Mouse (Mus musculus) liver, embryonic 11.5 days (tissue): ENCODE measurements around the gene Zcchc17. TPM values are rescaled to one million over a fixed set of nuclear protein-coding genes. Genes with fewer than 3 reads are reported as not detected.

Experiments used
- ATAC-seq: fragments of 200-750 bp; cut with Nextera tagmentation; replicated peaks from 2 replicates; pipeline ENCODE4 v1.8.0; 2017; ENCODE audit warnings: moderate number of reproducible peaks, mild to moderate bottlenecking, moderate TSS enrichment, moderate library complexity; ENCODE audit not compliant: low FRiP score
- DNase-seq: peaks from one replicate; pipeline ENCODE4 v3.0.0-alpha.2; 2017; ENCODE audit warnings: low spot score
- H3K27ac ChIP-seq: fragments of 300-500 bp; sonication (generic); 2 replicates; pipeline ENCODE4 v1.5.1; 2014; ENCODE audit warnings: mild to moderate bottlenecking, low read depth, low read length, control low read depth
- H3K27me3 ChIP-seq: fragments of 300-500 bp; sonication (generic); replicated peaks from 2 replicates; pipeline ENCODE4 v1.6.1; 2014; ENCODE audit warnings: low read length, mixed read lengths; ENCODE audit not compliant: control insufficient read depth, insufficient read depth
- H3K36me3 ChIP-seq: fragments of 300-500 bp; sonication (generic); 2 replicates; pipeline ENCODE4 v1.6.1; 2014; ENCODE audit warnings: mild to moderate bottlenecking, low read length, moderate library complexity, mixed read lengths; ENCODE audit not compliant: control insufficient read depth, insufficient read depth
- H3K4me1 ChIP-seq: fragments of 300-500 bp; sonication (generic); replicated peaks from 2 replicates; pipeline ENCODE4 v1.6.1; 2014; ENCODE audit warnings: low read length, mixed read lengths; ENCODE audit not compliant: control insufficient read depth, insufficient read depth
- H3K4me2 ChIP-seq: fragments of 300-500 bp; sonication (generic); 2 replicates; pipeline ENCODE4 v1.6.1; 2014; ENCODE audit warnings: mild to moderate bottlenecking, control low read depth, moderate library complexity
- H3K4me3 ChIP-seq: fragments of 300-500 bp; sonication (generic); 2 replicates; pipeline ENCODE4 v1.5.1; 2014; ENCODE audit warnings: low read depth, low read length, control low read depth
- H3K9ac ChIP-seq: fragments of 300-500 bp; sonication (generic); 2 replicates; pipeline ENCODE4 v1.6.1; 2014; ENCODE audit warnings: low read depth, low read length, control low read depth
- H3K9me3 ChIP-seq: fragments of 300-500 bp; sonication (generic); 2 replicates; pipeline ENCODE4 v1.6.1; 2016; ENCODE audit warnings: low read length, inconsistent platforms, mixed read lengths; ENCODE audit not compliant: control insufficient read depth
- WGBS: fragments of 180-500 bp; shearing (Covaris S2); extraction: QIAGEN DNeasy Blood & Tissue Kit; methylation state at CpG from one replicate; pipeline ENCODE4 v1.1.7; 2014; 5-methylcytosine and 5-hydroxymethylcytosine counted together
- polyA plus RNA-seq: library from polyadenylated mRNA; unstranded; fragments of >200 nt; fragmentation: Nextera tagmentation; extraction: Ambion mirVana; gene quantifications from 2 replicates; pipeline ENCODE4 v1.2.1, GENCODE M21; 2014

Gene Zcchc17
- polyA plus RNA-seq, 1 experiment from 2014 or later = 65.0 TPM

DNA sequence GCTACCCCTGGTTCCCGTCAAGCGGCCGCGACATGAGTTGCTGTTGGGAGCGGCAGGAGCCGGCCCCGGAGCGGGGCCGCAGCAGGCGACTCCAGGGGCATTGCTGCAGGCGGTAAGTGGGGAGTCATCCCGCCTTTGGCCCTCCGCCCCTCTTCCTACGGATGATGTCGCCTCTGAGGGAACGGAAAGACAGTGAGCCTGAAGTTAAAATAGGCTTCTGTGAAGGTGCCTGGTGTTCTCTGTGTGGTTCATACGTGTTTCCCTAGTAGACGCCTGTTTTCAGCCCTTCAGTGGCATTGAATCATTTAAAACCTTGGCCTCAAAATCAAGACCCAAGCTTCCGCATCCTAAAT is 471 bp upstream of the Zcchc17 start:
- DNase-seq (no peak), ATAC-seq (no peak)
- Histone ChIP-seq H3K4me3 (peak overlapping the region; percentile 95), H3K27ac (peak overlapping the region; percentile 73), H3K27me3 (no peaks in the 10 kb centered on the region), H3K4me1 (peaks cover 15% of the 10 kb centered on the region), H3K36me3 (peaks cover 17% of the 10 kb centered on the region), H3K9ac (peak overlapping the region; percentile 89), H3K9me3 (no peaks in the 10 kb centered on the region), H3K4me2 (peak overlapping the region; percentile 82)
- 0% methylated on average over 19 of the region's 19 CpGs for WGBS

DNA sequence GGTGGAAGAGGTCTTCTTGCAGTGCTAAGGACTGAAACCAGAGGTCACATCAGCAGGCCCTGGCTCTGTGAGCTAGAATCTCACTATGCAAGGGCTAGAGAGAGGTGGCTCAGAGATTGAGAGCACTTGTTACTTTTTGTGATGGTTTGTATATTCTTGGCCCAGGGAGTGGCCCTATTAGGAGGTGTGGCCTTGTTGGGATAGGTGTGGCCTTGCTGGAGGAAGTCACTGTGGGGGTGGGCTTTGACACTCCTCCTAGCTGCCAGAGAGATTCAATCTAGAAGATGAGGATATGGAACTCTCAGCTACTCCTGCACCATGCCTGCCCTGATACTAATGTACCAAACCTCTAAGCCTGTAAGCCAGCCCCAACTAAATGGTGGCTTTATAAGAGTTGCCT is 1.8 kb downstream of the Zcchc17 start:
- no peak overlapping the region for H3K4me3 ChIP-seq
- no peaks in the 10 kb centered on the region for H3K27me3 ChIP-seq
- H3K36me3 ChIP-seq = peaks cover 6% of the 10 kb centered on the region; the same call in 1 of the 2 replicates
- H3K9ac ChIP-seq = no peak overlapping the region
- ATAC-seq = no peak
- H3K4me1 ChIP-seq = peaks cover 15% of the 10 kb centered on the region
- no peaks in the 10 kb centered on the region for H3K9me3 ChIP-seq
- peak overlapping the region; percentile 89; the same call in 1 of the 2 replicates for H3K4me2 ChIP-seq
- no peak overlapping the region for H3K27ac ChIP-seq
- DNase-seq = no peak

DNA sequence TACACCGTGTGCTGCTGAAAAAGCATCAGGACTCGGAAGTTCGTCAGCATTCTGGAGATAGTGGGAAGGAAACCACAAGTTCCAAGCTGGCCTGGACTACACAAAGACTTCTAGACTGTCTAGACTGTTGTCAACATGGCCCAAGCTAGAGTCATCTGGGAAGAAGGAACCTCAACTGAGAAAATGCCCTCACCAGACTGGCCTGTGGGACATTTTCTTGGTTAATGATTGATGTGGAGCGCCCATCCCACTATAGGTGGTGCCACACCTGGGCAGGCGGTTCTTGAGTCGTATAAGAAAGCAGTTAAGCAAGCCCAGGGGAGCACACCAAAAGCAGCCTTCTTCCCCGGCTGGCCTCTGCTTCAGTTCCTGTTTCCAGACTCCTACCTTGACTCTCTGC is 7.2 kb downstream of the Zcchc17 start:
- no peaks in the 10 kb centered on the region for H3K4me1 ChIP-seq
- ATAC-seq (no peak), DNase-seq (no peak)
- H3K4me2 ChIP-seq = no peak overlapping the region
- peaks cover 28% of the 10 kb centered on the region for H3K36me3 ChIP-seq
- no peak overlapping the region for H3K4me3 ChIP-seq
- 89% methylated on average over 7 of the region's 7 CpGs for WGBS
- no peaks in the 10 kb centered on the region for H3K9me3 ChIP-seq
- no peaks in the 10 kb centered on the region for H3K27me3 ChIP-seq
- no peak overlapping the region for H3K27ac ChIP-seq
- no peak overlapping the region for H3K9ac ChIP-seq

DNA sequence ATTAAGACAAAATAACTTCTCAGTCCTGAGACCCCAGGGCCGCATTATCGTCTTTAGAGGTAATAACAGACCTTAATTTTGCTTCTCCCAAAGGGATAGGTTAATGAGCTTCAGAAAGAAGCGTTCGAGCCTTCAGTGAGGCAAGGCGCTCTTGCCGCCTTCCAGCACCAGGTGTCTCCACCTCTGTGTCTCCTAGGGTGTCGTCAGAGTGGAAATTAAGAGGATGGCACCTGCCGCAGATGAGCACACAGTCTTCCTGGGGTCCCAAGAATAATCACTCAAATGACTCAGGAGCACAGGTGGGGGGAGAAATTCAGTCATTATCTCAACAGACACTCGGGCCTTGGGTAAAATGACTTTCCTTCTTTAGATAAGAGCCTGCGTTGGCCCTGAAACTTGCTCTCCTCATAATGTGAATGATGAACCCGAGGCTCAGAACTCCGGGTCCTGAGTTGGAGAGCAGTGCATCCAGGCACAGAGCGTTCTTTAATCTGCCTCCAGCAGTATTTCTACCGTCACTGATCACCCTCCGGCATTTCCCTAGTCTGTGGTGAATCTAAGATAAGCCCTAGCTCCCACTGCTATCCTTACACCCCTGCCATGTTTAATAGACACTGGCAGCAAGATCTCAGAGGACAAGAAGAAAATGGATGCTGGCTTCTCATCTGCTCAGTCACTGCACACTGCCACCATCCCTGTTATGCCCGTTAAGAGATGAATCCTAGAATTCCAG is 8.9 kb downstream of the Zcchc17 start:
- Histone ChIP-seq H3K27ac (no peak overlapping the region), H3K9me3 (no peaks in the 10 kb centered on the region), H3K27me3 (no peaks in the 10 kb centered on the region), H3K4me2 (no peak overlapping the region), H3K4me1 (no peaks in the 10 kb centered on the region), H3K36me3 (peaks cover 28% of the 10 kb centered on the region), H3K9ac (no peak overlapping the region), H3K4me3 (no peak overlapping the region)
- DNase-seq = no peak
- 78% methylated on average over 16 of the region's 16 CpGs for WGBS
- ATAC-seq = peak; percentile 41; the same call in 1 of the 2 replicates

DNA sequence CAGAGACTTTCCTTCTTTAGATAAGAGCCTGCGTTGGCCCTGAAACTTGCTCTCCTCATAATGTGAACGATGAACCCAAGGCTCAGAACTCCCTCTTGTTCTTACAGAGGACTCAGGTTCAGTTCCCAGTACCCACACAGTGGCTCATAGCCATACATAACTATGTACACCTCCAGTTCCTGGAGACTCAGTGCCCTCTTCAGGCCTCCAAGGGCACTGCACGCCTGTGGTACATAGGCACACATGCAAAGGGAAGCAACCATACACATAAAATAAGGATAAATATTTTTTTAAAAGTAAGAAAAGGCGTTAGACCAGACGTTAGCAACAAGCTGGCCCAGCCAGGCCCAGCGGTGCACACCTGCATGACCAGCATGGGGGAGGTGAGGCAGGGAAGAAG is 10.1 kb downstream of the Zcchc17 start:
- peaks cover 28% of the 10 kb centered on the region for H3K36me3 ChIP-seq
- no peak for ATAC-seq
- 86% methylated on average over 6 of the region's 6 CpGs for WGBS

DNA sequence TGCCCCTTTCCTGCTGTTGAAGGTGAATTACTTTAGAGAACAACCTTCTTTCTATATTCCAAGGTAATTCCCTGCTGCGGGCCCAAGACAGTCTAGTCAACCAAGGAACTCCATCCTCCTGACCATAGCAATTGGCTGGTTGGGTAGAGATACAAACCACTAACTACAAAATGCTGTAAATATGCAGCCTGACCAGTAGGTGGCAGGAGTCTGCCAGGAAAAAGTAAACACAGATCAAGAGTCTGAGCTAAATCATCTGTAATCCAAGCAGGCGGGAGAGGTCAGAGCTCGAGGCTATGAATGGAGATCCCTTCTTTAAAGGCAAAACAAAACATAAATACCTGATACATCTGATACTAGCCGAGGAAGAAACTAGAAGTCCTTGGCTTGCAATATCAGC is 18.1 kb downstream of the Zcchc17 start:
- 29% methylated on average over 4 of the region's 4 CpGs for WGBS
- H3K9me3 ChIP-seq = no peaks in the 10 kb centered on the region
- H3K4me3 ChIP-seq = no peak overlapping the region
- ATAC-seq = peak; percentile 54; the same call in 1 of the 2 replicates
- no peaks in the 10 kb centered on the region for H3K4me1 ChIP-seq
- peaks cover 7% of the 10 kb centered on the region; the same call in 1 of the 2 replicates for H3K36me3 ChIP-seq
- H3K9ac ChIP-seq = no peak overlapping the region
- H3K4me2 ChIP-seq = no peak overlapping the region
- no peak overlapping the region for H3K27ac ChIP-seq
- no peaks in the 10 kb centered on the region for H3K27me3 ChIP-seq
- no peak for DNase-seq

More for the DNA sequence above, 10.1 kb downstream of the Zcchc17 start:
- Histone ChIP-seq H3K27me3 (no peaks in the 10 kb centered on the region), H3K27ac (no peak overlapping the region), H3K9ac (no peak overlapping the region), H3K4me1 (no peaks in the 10 kb centered on the region), H3K4me3 (no peak overlapping the region), H3K9me3 (no peaks in the 10 kb centered on the region), H3K4me2 (no peak overlapping the region)
- no peak for DNase-seq

DNA sequence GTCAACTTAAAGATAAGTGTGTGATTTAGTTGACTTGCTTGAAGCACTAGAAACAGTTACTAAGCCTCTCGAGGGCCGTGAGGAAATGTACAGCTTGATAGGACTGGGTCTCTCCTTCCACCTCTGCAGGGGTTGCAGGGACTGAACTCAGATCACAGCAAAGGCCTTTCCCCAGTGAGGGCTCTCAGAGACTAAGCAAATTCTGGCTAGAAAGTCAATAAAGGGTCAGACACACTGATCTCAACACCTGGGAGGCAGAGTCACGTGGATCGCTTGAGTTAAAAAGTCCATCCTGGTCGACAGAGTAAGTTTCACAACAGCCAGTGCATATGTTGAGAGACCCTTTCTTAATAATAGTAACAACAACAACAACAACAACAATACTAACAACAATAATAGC is 23.9 kb downstream of the Zcchc17 start:
- 78% methylated on average over 5 of the region's 5 CpGs for WGBS

DNA sequence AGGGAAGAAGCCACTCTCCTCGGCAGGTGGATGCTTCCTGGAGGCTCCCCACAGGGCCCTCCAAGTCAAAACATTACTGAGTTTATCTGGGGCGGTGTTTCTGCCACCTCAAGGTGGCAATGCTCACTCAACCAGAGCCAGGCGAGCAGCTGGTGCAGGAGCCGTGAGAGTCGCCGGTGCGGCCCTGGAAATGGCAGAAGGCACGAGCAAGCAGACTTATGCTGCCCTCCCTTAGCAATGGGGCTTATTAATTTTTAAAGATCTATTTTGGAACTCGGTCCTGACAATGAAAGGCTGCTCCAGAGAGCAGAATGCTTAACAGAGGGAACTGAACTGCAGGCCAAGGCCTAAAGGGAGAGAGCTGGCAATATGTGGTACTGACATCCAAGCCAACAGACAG is 32.4 kb downstream of the Zcchc17 start:
- no peak for ATAC-seq
- Histone ChIP-seq H3K27ac (no peak overlapping the region), H3K4me1 (no peaks in the 10 kb centered on the region), H3K9me3 (no peaks in the 10 kb centered on the region), H3K4me2 (no peak overlapping the region), H3K27me3 (no peaks in the 10 kb centered on the region), H3K36me3 (peaks cover 28% of the 10 kb centered on the region), H3K9ac (no peak overlapping the region), H3K4me3 (no peak overlapping the region)
- 88% methylated on average over 9 of the region's 9 CpGs for WGBS
- no peak for DNase-seq

More for the DNA sequence above, 23.9 kb downstream of the Zcchc17 start:
- Histone ChIP-seq H3K36me3 (peaks cover 9% of the 10 kb centered on the region; the same call in 1 of the 2 replicates), H3K4me2 (no peak overlapping the region), H3K4me1 (no peaks in the 10 kb centered on the region), H3K27ac (no peak overlapping the region), H3K9me3 (no peaks in the 10 kb centered on the region), H3K4me3 (no peak overlapping the region), H3K27me3 (no peaks in the 10 kb centered on the region), H3K9ac (no peak overlapping the region)
- no peak for ATAC-seq
- no peak for DNase-seq

DNA sequence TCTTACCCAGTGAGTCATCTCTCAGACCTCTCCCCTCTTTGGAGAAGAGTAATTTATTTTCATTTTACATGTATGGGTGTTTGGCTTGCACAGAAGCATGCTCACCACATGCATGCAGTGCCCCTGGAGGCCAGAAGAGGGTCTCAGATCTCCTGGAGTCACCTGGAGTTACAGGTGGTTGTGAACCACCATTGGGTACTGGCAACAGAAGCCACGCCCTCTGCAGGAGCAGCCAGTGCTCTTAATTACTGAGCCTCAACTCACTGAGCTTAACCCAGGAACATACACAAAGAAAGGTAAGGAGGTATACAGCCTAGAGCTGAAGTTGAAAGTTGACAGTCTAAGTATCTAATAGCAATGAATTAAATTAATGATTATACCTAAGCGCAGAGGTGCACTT is 34.3 kb downstream of the Zcchc17 start:
- ATAC-seq (no peak), DNase-seq (no peak)
- no peak overlapping the region for H3K4me3 ChIP-seq
- H3K9me3 ChIP-seq = no peaks in the 10 kb centered on the region
- no peak overlapping the region for H3K27ac ChIP-seq
- no peaks in the 10 kb centered on the region for H3K27me3 ChIP-seq
- peaks cover 31% of the 10 kb centered on the region for H3K36me3 ChIP-seq
- 97% methylated on average over 2 of the region's 2 CpGs for WGBS
- H3K4me1 ChIP-seq = peaks cover 6% of the 10 kb centered on the region
- no peak overlapping the region for H3K4me2 ChIP-seq
- no peak overlapping the region for H3K9ac ChIP-seq
